In the genomic region with DNA sequence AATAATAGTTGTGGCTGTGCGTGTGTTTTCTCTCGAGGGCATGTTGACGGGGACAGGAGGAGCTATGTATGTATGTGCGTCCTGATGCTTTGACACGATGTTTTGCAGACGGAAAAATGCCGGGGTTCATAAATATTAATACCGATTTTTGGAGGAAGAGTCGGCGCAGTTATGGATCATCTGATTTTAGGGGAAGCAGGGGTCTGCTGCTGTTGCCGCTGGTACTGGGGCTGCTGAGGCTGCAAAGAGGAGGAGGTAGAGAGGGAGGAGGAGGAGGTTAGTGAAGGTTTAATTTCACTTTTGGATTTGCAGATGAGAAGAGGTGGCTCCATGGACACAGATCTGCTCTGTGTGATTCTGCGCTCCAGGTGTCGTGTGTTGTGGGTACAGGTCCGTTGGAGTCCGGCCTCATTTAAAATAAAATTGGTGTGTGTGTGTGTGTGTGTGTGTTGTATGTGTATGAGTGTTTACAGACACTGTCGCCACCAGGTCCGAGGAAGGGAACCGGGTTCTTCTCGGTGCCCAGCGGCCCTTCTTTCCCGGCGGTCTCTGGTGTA, we compare ENCODE assay signal across 8 mouse cellular contexts. TPM values are rescaled to one million over a fixed set of nuclear protein-coding genes. Genes with fewer than 3 reads are reported as not detected.
A peak's percentile ranks its signal among the peaks of the same experiment; 100 is the strongest.
DNase-seq lines count a peak whose midpoint lies in the region; ATAC-seq and TF ChIP-seq lines count a peak whose summit lies in the region.

No protein-coding gene starts in this region.

- TF ChIP-seq POLR2A in bone marrow, adult 2 months (IDR thresholded peaks at IDR 0.05; ENCODE audit: borderline replicate concordance, control insufficient read depth, low read depth, low read length): no peak
- peak; percentile 29; the same call in 1 of the 2 replicates for TF ChIP-seq POLR2A in spleen, adult 2 months (IDR thresholded peaks at IDR 0.05; ENCODE audit: low read depth, low read length)

- peaks cover 13% of the 10 kb centered on the region; the same call in 1 of the 2 replicates for H3K4me1 ChIP-seq in lung, embryonic 14.5 days (ENCODE audit: insufficient read depth)
- H3K4me1 ChIP-seq in bone marrow, adult 2 months (ENCODE audit: control insufficient read depth, insufficient read depth, low read length): peaks cover 2% of the 10 kb centered on the region; the same call in 1 of the 2 replicates
- peaks cover 28% of the 10 kb centered on the region for H3K4me1 ChIP-seq in lung, embryonic 15.5 days
- peaks cover 3% of the 10 kb centered on the region for H3K4me1 ChIP-seq in spleen, adult 2 months (ENCODE audit: control insufficient read depth, insufficient read depth, insufficient read length)

- no peaks in the 10 kb centered on the region for H3K27me3 ChIP-seq in lung, embryonic 14.5 days (ENCODE audit: insufficient read depth, low read length)
- no peaks in the 10 kb centered on the region for H3K27me3 ChIP-seq in lung, embryonic 15.5 days
- H3K27me3 ChIP-seq in spleen, adult 2 months (ENCODE audit: control insufficient read depth, insufficient read depth, low read length): no peaks in the 10 kb centered on the region

- H3K9me3 ChIP-seq in lung, embryonic 14.5 days (ENCODE audit: low read depth, low read length): no peaks in the 10 kb centered on the region; the same call in 1 of the 2 replicates
- no peaks in the 10 kb centered on the region; the same call in 1 of the 2 replicates for H3K9me3 ChIP-seq in lung, embryonic 15.5 days

- no peak for ATAC-seq in lung, embryonic 14.5 days (ENCODE audit: insufficient read depth)
- ATAC-seq in lung, embryonic 15.5 days (ENCODE audit: borderline replicate concordance, extremely low read depth, low FRiP score, low TSS enrichment): no peak
- ATAC-seq in monocyte, adult 5-6 weeks (replicated peaks; ENCODE audit: insufficient number of reproducible peaks, low FRiP score, low TSS enrichment, poor library complexity, severe bottlenecking): no peak; the same call in 1 of the 2 replicates

- TF ChIP-seq CTCF in lung, embryonic 14.5 days (IDR thresholded peaks at IDR 0.05; ENCODE audit: low read depth): no peak
- no peak for TF ChIP-seq CTCF in bone marrow, adult 2 months (IDR thresholded peaks at IDR 0.05; ENCODE audit: control insufficient read depth, insufficient read depth, low read length)
- TF ChIP-seq CTCF in spleen, adult 2 months (IDR thresholded peaks at IDR 0.05; ENCODE audit: extremely low read depth, insufficient read depth, insufficient read length, insufficient replicate concordance): no peak

- H3K9ac ChIP-seq in lung, embryonic 14.5 days: peak overlapping the region; percentile 97
- peak overlapping the region; percentile 99 for H3K9ac ChIP-seq in lung, embryonic 15.5 days

- DNase-seq in lung, embryonic 14.5 days: no peak
- no peak for DNase-seq in lung, postnatal 36 days
- peak; percentile 26 for DNase-seq in forelimb bud, embryonic 11.5 days (ENCODE audit: low read depth, low spot score)
- peak; percentile 43 for DNase-seq in kidney, postnatal 10 days
- peak in 1 of 2 experiments; percentile 16 for DNase-seq in spleen, adult 2 months (ENCODE audit: low read depth in 1 of 2, low spot score in 2 of 2)

- no peaks in the 10 kb centered on the region for H3K36me3 ChIP-seq in lung, embryonic 14.5 days (ENCODE audit: insufficient read depth)
- H3K36me3 ChIP-seq in lung, embryonic 15.5 days: no peaks in the 10 kb centered on the region
- peaks cover 3% of the 10 kb centered on the region; the same call in 1 of the 2 replicates for H3K36me3 ChIP-seq in spleen, adult 2 months (ENCODE audit: control insufficient read depth, insufficient read depth, low read length)

- H3K4me3 ChIP-seq in lung, embryonic 14.5 days (ENCODE audit: low read depth, low read length): peak overlapping the region; percentile 94
- H3K4me3 ChIP-seq in bone marrow, adult 2 months (replicated peaks; ENCODE audit: control insufficient read depth, low read depth, low read length): peak overlapping the region; percentile 99
- H3K4me3 ChIP-seq in lung, embryonic 15.5 days: peak overlapping the region; percentile 94
- peak overlapping the region; percentile 77 for H3K4me3 ChIP-seq in spleen, adult 2 months (ENCODE audit: extremely low read depth, insufficient read depth, insufficient read length)

- H3K4me2 ChIP-seq in lung, embryonic 14.5 days: peak overlapping the region; percentile 83
- H3K4me2 ChIP-seq in lung, embryonic 15.5 days: peak overlapping the region; percentile 80

- H3K27ac ChIP-seq in lung, embryonic 14.5 days (ENCODE audit: low read depth): peak overlapping the region; percentile 92
- H3K27ac ChIP-seq in bone marrow, adult 2 months (ENCODE audit: control insufficient read depth, insufficient read depth, low read depth, low read length, poor library complexity): peak overlapping the region; percentile 100
- H3K27ac ChIP-seq in lung, embryonic 15.5 days: peak overlapping the region; percentile 97
- peak overlapping the region; percentile 100 for H3K27ac ChIP-seq in spleen, adult 2 months (ENCODE audit: insufficient read depth, low read length)

- under 1% methylated on average over 22 of the region's 22 CpGs for WGBS in lung, embryonic 14.5 days
- WGBS in bone marrow, adult 2 months: under 1% methylated on average over 22 of the region's 22 CpGs
- WGBS in lung, embryonic 15.5 days: 1% methylated on average over 22 of the region's 22 CpGs
- WGBS in spleen, adult 2 months: under 1% methylated on average over 22 of the region's 22 CpGs

RNA-seq across cellular contexts. Expression of a gene that starts 0.5 kb away (rescaled TPM):
- 16.8 and 23.7 TPM in 2 replicates for polyA plus RNA-seq in lung, embryonic 14.5 days (2014; fragmentation: Nextera tagmentation; extraction: Ambion mirVana)
- polyA plus RNA-seq in bone marrow, adult 2 months (2011; ENCODE audit: insufficient read depth, insufficient read length, low replicate concordance, missing spikeins): 55.3 and 63.2 TPM in 2 replicates
- 30.2 and 33.7 TPM in 2 replicates for polyA plus RNA-seq in lung, embryonic 15.5 days (2015; fragmentation: Nextera tagmentation; extraction: Ambion mirVana)
- 28.7 and 28.8 TPM in 2 replicates for polyA plus RNA-seq in spleen, adult 2 months (2012; rRNA removed)
- total RNA-seq in monocyte, adult 5-6 weeks (2017): 109 to 271 TPM (median 146 TPM) in 3 replicates

Comparison
In these comparisons a context has a peak if more than half of its experiments do, and no peak if none do; other contexts are left out.
1. DNase-seq: peak in forelimb bud, embryonic 11.5 days (single experiment) and kidney, postnatal 10 days (single experiment); none in lung, embryonic 14.5 days (single experiment) and lung, postnatal 36 days (single experiment).
2. Peak in every context shown above with its lines, with median percentiles within 50 percentile points of each other: H3K27ac ChIP-seq and H3K4me3 ChIP-seq.